Mouse (Mus musculus) T-helper 17 cell (primary cell): ENCODE measurements at regions not wholly inside any gene's neighbourhood (a gene's known extent, or its start where the extent isn't known, plus 50 kb on each side); places are given as distances from the start of the nearest gene placed in this dataset.

Source experiments
- in situ Hi-C, 2 experiments: fragments of 300-600 bp; cut with MboI, MseI; formaldehyde crosslinking; loops; 1 replicate in 1 of 2; 2 replicates in 1 of 2; pipeline ENCODE4 v1.15.1; 2025; ENCODE audit warnings: high pct_unique_total_duplicates in 2 of 2

- in situ Hi-C loops: no loop called here
These were observed 142.8 kb upstream of the Cadm1 start for GRCm38 (mm10) chr9:47387221-47387620.

- in situ Hi-C loops: no loop called here
These were observed 142.2 kb upstream of the Cadm1 start for GRCm38 (mm10) chr9:47387716-47388300.

DNA sequence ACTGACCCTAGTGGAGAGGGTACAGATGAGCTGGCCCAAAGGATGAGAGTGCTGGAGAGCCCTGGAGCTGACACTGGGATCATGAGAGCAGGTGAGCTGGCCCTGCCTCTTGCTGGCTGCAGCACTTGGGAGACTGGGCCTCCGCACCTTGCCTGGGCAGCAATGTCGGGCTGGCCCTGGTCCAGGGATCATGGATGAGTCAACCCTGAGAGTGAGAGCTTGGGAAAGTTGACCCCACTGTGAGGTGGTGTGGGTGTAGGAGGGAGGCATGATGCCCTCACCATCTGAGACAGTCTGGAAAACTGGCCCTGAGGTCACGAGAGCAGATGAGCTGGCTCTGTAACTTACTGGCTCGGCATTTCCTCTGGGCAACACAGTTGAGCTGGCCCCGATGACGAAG, 140.1 kb upstream of the Cadm1 start:
- in situ Hi-C loops: no loop called here

DNA sequence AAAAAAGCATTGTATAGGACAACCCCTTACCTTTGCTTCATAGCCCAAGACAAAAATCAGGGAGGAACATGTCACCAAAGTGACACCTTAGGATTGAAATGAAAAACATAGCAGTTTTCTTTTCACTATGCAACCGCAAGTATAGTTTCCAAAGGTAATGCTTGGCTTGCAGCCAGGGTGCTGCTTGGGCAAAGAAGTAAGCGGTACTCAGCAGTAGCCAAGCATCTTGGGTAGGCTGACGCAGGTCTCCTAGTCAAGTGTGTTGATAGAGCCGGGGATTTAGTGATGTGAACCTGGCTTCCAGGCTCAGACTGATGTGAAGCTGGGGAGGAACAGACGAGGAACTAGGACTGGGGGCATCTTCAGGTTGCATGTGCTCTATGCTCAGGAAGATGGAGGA, 138.3 kb upstream of the Cadm1 start:
- in situ Hi-C loops: no loop called here

DNA sequence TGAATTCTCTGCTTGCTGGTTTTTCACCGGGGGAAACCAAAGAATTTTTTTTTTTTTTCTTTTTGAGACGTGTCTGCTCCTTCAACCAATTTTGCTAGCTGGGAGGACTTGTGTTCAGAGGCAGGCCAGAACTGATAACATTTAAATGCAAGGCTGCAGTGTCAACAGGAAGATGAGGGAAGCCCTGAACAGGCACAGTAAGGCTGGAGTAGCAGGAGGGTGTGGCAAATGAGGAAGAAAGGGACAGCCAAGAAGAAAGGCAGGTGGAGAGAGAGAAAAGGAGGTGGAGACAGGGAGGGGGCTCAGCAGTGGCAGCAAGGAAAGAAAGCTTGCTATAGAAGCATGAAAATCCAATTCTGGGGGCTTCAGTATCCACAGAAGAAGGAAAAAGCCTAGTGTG, 130.4 kb upstream of the Cadm1 start:
- in situ Hi-C loops: no loop called here

DNA sequence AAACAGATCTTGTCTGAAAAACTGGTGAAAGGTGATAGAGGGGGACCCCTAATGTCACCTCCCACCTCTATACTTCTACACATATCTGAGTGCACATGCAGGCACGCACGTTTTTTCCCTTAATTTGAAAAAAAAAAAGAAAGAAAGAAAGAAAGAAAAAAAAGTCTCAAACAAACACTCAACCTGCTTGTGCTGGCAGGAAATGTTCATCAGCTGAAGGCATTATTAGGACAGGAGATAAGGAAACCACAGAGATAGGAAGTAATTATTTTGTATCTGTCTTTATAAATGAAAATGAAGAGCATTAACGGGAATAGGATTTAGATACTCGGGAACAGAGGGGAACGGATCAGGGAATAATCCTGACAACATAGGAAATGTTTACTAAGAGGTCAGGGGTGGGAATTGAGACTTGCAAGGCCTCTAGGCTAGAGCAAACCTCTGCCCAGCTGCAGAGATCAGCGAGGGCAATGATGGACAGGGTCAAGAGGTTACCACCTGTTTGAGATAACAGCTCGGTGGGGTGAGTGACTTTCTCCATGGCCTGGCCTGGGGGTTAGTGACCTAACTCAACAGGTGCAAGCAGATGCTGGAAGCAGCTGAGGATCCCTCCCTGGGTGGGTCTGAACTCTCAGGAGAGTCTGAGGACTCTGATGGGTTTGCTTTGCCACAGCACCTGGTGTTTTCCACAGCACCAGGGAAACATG, 129.7 kb upstream of the Cadm1 start:
- in situ Hi-C loops: no loop called here

- in situ Hi-C loops: no loop called here
These were observed 128.5 kb upstream of the Cadm1 start for GRCm38 (mm10) chr9:47401511-47401910.

DNA sequence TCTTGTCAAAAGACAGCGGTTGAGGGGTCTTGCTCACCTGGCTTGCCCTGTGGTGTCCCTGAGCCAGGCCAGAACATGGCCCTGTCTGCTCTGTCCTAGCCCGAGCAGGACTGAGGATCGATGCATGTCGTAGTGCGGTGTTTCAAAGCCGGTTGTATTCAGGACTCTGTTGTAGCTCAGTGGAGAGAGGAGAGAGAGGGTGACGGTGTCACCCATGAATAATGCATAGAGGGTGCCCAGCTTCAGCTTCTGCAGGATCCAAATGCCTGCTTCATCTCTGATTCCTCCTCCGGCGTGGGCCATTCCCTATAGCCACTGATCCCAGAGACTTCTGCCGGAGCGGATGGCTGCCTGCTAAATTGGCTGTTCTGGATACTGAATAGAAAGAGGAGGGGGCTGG, 126.7 kb upstream of the Cadm1 start:
- in situ Hi-C loops: no loop called here

DNA sequence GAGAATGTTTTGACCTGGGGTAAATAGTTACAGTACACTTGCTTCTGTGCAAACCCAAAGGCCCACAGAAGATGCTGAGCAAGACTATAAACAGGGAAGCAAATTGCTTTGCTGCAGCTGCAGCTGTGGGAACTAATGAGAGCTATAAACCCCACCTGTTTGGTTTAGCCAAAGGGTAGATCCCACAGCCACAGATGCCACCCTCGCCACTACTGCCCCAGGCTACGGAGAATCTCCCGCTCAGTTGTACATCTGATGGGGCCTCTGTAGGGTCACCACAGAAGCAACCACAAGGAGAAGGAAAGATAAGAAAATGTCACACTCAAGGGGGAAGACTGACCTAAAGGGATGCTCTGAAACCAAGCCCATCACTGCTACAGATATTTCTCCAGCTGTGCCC, 125.2 kb upstream of the Cadm1 start:
- in situ Hi-C loops: no loop called here

GRCm38 (mm10) chr9:47405547-47405946, 124.4 kb upstream of the Cadm1 start:
- in situ Hi-C loops: no loop called here

- in situ Hi-C loops: no loop called here
These were observed 122.8 kb upstream of the Cadm1 start for GRCm38 (mm10) chr9:47407007-47407670.

DNA sequence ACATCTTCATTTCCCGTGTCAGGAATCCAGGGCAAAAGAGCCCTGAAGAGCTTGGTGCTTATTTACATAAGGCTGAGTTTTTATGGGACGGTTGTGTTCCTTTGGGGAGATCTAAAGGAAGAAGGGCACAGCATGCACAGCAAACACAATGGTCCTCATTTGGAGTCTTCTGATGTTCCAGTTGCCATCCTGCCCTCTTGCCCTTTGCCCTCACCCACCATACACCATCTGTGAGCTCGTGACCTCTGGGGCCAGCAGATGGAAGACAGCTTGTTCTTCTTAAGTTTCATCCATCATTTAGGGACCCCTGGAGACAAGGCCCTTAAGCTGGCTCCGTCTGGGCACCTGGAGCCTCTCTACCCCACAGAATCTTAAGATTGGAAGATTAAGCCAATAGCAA, 121.9 kb upstream of the Cadm1 start:
- in situ Hi-C loops: no loop called here

- in situ Hi-C loops: no loop called here
These were observed 120.4 kb upstream of the Cadm1 start for GRCm38 (mm10) chr9:47409579-47409978.

- in situ Hi-C loops: no loop called here
These were observed 117.2 kb upstream of the Cadm1 start for GRCm38 (mm10) chr9:47412786-47413185.

- in situ Hi-C loops: no loop called here
These were observed 115.5 kb upstream of the Cadm1 start for GRCm38 (mm10) chr9:47414350-47414988.

DNA sequence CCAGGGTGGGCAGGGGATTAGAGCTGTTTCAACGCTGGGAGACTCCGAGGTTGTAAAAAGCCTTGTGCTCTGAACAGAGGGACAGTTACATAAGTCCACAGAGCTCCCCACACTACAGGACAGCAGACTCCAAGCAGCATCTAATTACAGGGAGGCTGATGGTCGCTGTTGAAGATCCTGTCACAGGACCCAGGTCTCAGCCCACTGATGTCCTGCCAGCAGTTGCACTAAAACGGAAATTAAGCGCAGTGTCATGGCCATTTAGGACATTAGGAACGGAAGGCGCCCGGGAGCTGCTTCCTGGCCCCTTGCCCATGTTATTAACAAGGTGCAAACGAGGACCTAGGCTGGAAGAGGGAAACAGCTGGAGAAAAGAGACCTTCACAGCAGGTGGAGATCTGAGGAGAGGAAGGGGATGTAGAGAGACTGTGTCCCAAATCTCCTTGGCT, 107.8 kb upstream of the Cadm1 start:
- in situ Hi-C loops: no loop called here

- in situ Hi-C loops: no loop called here
These were observed 107.1 kb upstream of the Cadm1 start for GRCm38 (mm10) chr9:47422741-47423461.

DNA sequence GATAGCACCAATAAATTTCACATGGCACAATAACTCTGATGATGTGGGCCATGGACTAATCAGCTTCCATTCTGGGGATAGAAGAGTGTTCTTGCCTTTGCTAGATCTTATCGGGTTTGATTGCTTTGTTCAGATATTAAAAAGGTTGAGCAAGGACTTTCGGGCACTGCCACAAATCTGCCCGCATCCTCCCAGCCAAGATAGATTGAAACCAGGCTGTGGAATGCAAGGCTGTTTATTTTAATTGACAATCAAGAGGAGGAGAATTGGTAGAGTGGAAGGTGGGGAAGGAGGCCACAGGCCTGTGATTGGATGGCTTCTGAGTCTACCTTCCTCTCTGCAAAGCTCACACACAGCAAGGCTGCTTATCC, 106.5 kb upstream of the Cadm1 start:
- in situ Hi-C loops: no loop called here

DNA sequence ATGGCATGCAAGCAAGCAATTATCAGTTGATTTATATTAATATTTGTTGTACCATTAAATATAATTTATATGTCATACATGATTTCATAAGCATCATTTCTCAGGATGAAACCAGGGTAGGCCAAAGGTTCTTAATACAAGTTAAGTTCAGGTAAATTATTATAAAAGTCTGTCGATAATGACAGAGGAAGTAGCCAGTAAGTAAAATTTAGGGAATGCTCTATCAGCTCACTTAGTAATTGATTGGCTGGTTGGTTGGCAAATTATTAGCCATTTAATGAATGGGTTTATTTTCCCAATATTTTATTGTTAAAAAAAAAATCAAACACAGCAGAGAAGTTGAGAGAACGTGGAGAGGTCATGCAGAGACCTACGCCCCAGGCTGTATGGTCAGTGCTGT, 105.8 kb upstream of the Cadm1 start:
- in situ Hi-C loops: no loop called here

DNA sequence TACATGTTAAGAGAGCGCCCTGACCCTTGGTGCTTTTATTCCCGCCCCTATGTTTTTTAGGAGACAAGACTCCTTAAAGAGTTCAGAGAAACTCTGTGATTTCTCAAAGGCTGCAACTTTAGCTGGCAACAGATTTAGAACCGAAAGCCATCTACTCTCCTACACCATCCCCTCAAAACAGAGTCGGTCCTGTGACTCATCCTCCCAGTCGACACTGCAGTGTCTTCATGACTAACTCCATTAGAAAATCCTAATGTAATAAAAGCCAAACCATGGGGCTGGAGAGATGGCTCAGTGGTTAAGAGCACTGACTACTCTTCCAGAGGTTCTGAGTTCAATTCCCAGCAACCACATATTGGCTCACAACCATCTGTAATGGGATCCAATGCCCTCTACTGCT, 103.3 kb upstream of the Cadm1 start:
- in situ Hi-C loops: no loop called here

GRCm38 (mm10) chr9:47428710-47429341, 101.1 kb upstream of the Cadm1 start:
- in situ Hi-C loops: no loop called here
